Mouse (Mus musculus) ovary, postnatal 10 days (tissue): ENCODE measurements around the gene Ncs1.

Source experiments
- DNase-seq: peaks from one replicate; pipeline ENCODE4 v3.0.0; 2022; ENCODE audit warnings: low spot score

Gene Ncs1

DNA sequence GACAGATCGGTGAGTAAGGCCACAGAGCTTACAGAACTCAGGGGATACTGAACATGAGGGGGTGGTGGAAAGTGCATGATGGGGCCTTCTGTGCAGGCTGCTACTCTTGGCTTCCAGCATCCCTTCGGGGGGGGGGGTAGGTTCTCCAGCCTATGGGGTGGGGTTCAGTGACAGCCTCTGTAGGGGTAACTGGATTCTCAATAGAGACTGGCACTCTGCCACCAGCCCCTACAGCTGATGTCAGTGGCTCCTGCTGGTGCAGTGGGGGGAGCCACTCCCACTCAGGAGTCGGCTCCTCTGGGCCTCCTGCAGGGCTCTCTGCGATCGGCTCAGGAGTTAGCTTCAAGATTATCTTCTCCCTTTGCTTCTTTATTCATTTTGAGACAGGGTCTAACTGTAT is 32.9 kb downstream of the Ncs1 start:
- DNase-seq = no peak

GRCm38 (mm10) chr2:31281138-31281537 is 35.5 kb downstream of the Ncs1 start:
- DNase-seq = no peak

GRCm38 (mm10) chr2:31282266-31282665 is 36.6 kb downstream of the Ncs1 start:
- no peak for DNase-seq

DNA sequence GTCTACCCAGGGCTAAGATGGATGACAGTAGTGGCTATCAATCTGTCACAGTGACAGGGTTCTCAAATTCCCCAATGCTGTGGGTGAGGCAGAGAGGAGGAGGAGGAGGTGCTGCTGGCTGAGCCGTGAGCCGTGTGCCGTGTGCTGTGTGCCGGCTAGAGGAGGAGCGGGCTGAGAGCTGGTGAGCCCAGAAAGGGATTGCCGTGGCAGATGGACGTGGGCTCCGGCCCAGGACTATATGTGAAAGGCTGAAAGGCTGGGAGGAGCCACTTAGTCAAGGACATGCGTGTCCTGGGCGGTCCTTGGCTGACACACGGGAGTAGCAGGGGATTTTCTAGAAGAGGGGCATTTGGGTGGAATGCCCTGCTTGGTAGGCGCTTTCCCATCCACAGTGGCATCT is 37.3 kb downstream of the Ncs1 start:
- DNase-seq = no peak

DNA sequence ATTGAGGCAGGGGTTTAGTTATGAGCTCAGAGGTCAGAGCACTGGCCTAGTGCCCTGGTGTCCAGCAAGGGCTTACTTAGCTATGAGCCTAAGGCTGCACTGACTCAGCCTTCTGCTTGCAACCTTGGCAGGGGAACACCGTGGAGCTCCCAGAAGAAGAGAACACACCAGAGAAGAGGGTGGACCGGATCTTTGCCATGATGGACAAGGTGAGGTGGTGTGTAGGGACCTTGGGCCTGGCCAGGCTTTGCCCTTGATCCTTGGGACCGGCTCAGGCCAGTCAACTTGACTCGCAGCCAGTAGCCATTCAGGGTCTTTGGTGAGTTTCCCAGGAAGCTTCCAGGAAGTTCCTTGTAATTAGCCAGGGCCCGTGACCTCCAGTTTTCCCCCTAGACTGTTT is 38.9 kb downstream of the Ncs1 start:
- no peak for DNase-seq

DNA sequence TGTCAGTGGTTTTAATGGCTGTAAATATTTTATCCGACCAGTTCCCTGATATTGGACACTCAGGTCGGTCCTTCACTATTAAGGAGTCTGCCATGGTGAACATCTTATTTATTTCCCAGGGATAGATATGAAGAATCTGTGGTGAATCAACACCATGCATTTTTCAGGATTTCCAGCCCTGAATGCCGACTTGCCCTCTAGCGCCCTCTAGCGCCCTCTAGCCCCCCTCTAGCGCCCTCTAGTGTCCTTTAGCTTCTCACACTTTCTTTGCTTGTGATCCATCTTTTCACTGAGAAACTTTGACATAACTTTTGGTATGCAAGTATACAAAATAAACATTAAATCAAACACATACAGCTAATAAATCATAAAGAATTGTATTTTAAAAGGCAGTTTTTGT is 45.8 kb downstream of the Ncs1 start:
- DNase-seq = no peak

GRCm38 (mm10) chr2:31294985-31295384 is 49.4 kb downstream of the Ncs1 start:
- DNase-seq = peak; percentile 59

DNA sequence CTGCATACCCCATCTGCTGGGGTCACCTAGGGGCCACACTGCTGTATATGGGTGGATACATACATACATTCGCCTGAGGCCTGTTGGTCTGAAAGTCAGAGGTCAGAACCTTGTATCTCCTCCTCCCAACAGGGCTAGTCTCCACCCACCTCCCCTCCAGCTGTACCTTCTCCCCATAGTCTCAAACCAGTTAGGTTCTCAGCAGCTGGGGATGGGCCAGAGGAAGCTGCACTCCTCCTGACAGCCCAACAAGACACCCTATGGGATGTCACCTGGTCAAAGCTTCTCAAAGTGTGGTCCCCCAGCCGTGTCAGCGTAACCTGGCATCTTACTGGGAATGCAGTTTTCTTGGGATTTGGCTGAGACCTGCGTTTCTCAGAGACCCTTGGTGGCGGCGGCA is 50.8 kb downstream of the Ncs1 start:
- no peak for DNase-seq

GRCm38 (mm10) chr2:31297602-31298268 is 52.1 kb downstream of the Ncs1 start:
- no peak for DNase-seq

DNA sequence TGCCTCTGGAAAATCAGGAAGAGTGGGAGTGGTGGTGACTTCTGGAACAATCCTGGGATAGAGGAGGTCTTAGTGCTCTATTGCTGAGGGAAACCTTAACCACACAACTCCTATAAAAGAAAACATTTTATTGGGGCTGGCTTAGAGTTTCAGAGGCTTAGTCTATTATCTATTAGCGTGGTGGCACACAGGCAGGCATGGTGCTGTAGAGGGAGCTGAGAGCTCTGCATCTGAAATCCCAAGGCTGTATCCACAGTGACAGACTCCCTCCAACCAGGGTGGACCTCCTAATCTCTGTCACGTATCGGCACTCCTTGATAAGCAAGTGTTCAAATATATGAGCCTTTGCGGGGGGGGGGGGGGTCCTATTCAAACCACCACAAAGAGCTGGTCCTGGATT is 53.2 kb downstream of the Ncs1 start:
- DNase-seq = no peak

- no peak for DNase-seq
Observed at GRCm38 (mm10) chr2:31299266-31299665, 53.6 kb downstream of the Ncs1 start.

DNA sequence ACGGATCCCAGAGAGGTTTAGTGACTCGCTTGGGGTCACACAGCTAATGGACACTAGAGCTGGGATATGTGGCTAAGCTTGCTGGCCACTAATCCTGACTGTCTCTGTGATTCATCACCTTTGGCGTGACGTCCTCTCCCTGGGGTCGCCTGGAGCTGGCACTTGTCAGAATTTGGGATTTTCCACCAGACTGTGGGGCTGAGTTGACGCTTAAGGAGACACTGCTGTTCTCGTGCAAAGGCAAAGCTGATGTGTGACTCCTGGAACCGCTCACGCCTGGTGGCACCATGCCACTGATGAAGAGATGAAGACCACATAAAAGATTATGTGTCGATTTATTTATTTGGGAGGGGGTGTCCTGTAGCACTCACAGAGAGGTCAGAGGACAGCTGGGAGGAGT is 54.4 kb downstream of the Ncs1 start:
- no peak for DNase-seq

DNA sequence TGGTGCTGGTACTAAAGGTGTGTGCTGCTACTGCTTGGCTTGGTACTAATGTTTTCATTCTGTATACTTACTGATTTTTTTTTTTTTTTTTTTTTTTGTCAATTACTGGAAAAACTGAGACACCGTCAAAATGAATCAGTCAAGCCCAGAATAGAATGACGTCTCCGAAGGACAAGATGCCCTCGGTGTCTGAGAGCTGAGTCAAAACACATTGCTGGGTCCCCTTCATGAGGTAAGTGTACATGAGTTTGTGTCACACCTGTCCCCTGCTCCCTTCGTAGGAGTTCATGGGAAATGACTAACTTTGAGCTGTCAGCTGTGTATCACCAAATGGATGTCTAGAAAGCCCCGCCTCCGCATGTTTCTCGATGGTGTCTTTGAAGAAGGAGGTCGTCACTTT is 57.6 kb downstream of the Ncs1 start:
- no peak for DNase-seq

DNA sequence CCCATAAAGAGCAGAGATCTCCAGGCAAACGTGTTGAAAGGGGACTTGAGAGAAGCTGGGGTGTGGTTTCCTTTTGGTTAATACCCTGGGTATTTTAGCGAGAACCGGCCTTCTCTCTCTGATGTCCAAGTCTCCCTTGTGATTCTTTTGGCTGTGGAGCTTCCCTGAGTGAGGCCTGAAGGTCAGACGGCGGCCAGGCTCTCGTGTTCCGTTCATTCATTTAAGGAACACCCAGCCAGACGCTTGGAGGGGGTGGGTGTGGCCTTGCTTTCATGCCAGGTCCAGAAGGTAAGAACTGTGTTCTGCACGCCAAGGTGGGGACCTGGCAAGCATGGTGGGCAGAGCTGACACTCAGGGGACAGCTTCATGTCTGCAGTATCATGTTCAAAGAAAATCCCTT is 58.6 kb downstream of the Ncs1 start:
- no peak for DNase-seq

- no peak for DNase-seq
Observed at GRCm38 (mm10) chr2:31304801-31305665, 59.4 kb downstream of the Ncs1 start.

DNA sequence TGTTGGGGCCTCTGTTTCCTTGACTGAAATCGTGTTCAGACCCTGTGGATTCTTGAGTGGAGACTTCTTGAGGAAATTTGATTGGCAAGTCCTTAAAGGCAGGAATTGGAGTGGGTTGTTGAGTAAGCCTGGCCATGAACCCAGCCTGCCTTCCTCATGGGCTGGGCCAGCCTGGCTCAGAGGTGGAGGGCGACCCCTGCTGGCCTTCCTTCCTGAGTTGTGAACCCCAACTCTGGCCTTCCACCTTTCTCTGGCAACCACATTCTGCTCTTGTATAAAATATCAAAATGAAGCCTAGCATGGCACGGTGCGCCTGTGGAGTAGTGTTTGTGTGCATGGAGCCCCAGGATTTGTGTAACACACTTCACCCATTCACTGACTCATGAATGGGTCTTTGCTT is 60.1 kb downstream of the Ncs1 start:
- no peak for DNase-seq

- no peak for DNase-seq
Observed at GRCm38 (mm10) chr2:31308257-31308656, 62.6 kb downstream of the Ncs1 start.

DNA sequence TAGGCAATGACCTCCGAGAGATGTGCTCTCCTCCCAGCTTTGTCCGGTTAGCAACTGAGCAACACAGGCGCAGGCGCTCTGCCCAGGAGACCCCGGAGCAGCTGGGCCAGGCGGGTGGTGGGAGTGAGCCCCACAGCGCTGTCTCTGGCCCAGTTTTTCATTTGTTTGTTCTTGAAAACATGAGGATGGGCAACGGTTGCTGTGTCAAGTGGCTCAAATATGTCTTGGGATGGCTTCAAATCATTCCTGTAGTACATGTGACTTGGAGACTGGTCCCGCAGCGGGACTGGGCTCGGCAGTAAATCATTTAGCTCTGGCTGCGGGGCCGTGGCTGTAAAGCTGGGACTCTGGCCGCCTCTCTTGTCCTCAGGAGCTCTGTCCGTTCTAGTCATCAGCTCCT is 63.9 kb downstream of the Ncs1 start:
- no peak for DNase-seq

- DNase-seq = no peak
Observed at GRCm38 (mm10) chr2:31314007-31314465, 68.4 kb downstream of the Ncs1 start, which contains the start of gene Hmcn2. Gene Hmcn2 (plus strand): TSS chr2:31314415.

DNA sequence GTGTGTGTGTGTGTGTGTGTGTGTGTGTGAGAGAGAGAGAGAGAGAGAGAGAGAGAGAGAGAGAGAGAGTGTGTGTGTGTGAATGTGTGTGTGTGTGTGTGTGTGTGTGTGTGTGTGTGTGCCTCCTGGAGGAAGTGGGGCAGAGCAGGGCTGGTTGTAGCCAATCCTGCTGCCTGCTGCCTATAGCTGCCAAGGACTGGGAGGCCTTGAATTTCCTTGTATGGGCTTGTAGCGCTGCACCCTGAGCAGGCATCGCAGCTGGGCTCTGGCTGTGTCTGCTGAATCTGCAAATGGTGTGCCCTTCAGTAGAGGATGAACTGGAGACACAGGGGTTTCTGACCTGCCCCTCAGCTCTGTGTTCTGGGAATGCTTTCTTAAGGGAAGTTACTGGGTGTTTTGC is 72.5 kb downstream of the Ncs1 start:
- DNase-seq = no peak

- DNase-seq = no peak
Observed at GRCm38 (mm10) chr2:31319200-31319599, 73.6 kb downstream of the Ncs1 start.

DNA sequence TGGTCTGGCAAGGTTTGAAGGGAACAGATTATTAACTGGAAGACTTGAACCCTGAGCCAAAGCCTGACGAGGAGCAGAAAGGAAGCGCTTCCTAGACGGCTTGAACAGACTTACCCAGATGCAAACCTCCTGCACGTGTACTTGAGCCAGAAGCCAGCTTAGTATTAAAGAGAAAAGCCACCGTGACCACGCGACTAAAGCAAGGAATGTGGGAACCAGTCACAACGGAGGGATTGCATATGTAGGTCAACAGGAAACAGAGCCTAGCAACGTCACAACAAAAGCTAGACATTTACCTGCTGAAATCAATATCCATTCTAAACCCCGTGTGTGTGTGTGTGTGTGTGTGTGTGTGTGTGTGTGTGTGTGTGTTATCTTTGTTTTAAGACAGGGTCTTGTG is 81.6 kb downstream of the Ncs1 start:
- DNase-seq = no peak

DNA sequence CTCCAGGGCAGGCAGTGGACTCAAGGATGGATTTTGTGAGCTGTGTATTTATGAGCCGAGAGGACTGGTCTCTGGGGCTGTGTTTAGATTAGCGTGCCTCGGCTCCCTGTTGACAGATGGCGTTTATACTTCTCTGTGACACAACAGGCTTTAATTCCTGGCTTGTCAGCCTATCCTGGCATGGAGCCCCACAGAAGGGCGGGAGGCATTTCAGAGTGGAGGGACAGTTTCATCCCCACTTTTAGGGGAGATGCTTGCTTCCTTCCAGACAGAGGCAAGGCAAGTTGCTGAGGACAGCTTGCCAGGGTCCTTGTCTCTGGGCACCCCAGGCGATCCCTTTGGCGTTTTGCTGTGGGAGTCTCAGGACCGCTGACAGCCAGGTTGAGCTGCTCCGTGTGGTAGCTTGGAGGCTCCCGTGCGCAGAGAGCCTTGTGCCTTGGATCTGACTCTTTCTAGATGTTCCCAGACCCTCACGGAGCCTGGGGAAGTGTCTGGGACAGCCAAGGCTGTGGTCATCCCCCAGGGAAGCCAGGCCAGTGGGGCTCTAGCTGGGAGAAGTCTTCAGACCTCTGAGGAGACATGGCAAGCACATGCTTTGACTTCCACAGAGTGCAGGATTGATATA is 92.2 kb downstream of the Ncs1 start:
- DNase-seq = no peak
